Mouse (Mus musculus) kidney, postnatal 14 days (tissue): Measurements from ENCODE around the gene Galnt6.

Experiments
- DNase-seq: peaks from one replicate; pipeline ENCODE4 v3.0.0; 2022; ENCODE audit warnings: mixed read lengths

Gene Galnt6

DNA sequence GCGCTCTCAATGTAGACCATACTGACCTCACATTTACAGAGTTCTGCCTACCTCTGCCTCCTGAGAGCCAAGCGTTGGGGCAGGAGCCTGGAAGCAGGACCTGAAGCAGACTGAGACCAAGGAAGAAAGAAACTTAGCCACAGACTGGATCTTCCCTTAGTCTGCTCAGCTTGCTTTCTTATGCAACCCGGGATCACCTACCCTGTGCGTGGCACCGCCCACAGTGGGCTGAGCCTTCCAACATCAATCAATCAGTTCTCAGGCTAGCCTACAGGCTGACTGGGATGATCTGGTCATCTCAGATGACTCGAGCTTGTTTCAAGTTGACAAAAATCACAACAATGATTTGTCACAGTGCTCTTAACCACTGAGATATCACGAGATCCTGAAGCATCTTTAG is 24.9 kb upstream of the Galnt6 start:
- no peak for DNase-seq

DNA sequence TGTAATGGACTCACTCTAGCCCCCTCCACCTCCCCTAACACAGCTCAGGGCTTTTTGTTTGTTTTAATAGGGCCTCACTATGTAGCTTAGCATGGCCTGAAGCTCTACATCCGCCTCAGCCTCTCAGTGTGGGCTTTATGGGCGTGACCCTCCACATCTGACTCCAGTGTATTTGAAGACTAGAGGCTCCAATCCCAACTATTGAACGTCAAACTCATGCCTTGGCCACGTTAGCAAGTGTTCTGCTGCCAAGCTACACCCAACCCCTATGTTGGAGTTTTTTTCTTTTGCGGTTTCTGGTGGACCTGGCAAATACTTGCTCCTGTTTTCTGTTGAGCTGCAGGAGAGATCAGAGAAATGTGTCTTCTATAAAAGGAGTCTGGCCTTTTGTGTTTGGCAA is 23.9 kb upstream of the Galnt6 start:
- no peak for DNase-seq

DNA sequence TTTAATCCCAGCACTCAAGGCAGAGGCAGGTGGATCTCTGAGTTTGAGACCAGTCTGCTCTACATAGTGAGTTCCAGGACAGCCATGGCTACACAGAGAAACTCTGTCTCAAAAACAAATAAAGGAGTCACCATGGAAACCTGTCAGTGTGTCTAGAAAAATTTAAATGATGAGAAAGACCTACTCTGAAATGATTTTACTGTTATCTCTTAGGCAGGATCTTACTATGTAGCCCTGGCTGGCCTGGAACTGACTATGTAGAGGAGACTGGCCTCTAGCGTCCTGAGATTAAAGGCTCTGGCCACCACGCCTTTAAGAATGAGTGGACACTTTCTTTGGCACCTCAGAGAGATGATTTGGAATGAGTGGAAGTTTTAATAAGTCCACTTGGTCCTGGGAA is 23.3 kb upstream of the Galnt6 start:
- DNase-seq = no peak

DNA sequence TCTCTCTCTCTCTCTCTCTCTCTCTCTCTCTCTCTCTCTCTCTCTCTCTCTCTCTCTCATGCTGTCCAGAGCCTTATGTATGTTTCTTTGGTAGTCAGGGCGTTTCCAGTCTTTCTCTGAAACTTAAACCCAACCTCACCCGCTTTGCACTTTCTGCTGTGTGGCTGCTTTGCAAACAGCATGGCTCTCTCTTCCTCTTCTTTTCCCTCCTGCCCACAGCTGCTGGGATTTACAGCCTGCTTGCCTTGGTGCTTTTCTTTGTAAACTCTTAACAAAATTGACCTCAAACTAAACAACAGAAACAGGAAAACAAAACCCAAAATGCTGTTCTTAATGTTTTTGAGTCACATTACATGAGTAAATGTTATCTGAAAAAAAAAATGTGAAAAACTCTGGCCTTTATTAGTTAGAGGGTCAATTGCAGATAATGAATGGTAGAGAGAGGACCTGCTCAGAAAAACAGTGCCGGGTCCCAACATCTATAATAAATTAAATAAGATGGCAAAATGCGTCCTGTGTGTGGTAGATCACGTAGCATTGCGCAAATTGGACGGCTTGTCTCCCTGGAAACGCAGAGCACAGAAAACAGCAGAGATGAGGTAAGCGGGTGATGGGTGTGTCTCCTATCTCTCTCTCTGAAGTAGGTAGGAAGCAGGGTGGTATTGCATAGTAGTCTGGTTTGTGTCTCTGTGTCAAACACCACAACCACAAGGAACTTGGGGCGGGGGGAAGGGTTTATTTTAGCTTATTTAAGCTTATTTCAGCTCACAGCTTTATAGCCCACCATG is 20.8 kb upstream of the Galnt6 start:
- no peak for DNase-seq

DNA sequence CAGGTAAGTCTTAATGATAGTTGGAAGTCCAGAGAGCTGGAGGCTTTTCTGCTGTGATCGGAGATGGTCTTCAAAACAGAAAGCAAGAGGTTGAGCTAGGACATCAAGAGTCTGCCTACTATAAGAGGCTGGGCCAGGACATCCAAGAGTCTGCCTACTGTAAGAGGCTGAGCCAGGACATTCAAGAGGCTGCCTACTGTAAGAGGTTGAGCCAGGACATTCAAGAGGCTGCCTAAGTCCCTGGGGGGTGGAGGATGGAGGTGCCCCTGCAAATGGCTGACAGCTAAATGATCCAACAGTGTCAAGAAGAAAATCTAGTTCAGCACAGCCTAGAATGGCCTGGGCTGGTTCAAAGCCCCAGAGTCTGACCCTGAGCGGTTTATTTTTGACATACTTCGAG is 19.4 kb upstream of the Galnt6 start:
- DNase-seq = no peak

DNA sequence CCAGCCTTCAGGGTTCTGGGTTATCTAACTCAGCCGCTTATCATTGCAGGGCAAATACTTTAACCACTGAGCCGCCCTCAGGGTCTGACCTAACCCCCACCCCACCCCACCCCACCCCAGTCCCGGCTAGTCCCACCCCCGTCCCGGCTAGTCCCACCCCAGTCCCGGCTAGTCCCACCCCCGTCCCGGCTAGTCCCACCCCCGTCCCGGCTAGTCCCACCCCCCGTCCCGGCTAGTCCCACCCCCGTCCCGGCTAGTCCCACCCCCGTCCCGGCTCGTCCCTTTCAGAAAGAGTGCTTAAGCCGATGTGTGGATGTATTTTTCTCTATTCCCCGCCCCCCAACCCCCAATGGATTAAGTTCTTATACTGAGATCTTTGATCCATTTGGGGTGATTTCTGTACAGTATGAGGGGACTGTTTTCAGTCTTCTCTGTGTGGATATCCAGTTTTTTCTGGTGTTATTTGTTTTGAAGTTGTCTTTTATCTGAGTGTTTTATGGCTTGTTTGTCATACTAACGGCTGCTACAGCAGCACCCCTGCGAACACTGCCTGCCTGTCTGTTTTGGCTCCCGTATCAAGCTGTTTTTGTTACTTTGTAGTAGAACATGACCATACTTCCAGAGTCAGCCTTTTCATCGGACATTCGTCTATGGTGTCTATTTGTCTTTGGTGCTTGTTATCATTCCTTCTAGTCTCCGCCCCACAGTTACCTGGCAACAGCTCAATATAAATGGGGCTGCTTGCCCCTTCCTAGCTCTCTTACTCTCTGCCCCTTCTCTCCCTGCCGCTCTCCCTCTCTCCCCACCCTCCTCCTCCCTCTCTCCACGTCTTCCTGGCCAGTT is 18.2 kb upstream of the Galnt6 start:
- peak; percentile 55 for DNase-seq

DNA sequence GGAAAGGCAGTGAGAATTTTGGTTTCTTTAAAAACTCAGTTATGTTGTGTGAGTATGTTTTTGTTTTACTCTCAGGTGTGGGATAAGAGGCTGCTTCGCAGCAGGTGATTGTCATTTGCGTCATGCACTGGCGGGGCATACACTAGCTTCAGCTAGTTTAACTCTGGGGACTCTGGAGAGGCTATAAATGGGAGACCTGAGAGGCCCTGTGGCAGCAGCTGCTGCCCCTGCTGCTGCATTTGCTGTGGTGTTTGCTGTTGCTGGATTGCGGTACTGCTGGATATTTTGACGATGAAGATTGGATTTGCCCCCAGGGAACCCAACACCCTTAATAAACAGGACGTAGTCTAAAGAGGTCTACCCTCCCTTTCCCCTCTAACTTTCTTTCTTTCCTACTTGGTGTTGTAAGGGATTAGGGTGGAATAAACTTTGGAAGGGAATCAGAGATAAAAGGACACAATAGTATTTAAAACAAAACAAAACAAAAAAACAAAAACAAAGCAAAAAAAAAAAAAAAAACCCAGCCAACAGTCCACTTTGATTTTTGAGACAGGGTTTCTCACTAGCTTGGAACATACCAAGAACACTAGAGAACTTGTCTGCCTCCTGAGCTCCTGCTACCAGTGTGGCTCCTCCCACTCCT is 17.4 kb upstream of the Galnt6 start:
- DNase-seq = no peak

DNA sequence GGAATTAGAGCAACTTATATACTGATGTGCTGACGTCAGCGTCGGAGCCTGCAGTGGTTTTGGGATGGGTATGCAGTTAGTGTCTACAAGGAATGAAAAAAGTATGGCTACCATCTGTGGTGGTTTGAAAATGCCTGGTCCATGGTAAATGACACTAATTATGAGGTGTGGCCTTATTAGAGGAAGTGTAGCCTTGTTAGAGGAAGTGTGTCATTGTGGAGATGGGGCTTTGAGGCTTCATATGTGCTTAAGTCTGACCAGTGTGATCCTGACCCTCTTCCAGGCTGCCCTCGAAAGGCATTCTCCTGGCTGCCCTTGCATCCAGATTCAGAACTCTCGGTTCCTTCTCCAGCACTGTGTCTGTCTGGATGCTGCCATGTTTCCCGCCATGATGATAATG is 14.1 kb upstream of the Galnt6 start:
- DNase-seq = no peak

DNA sequence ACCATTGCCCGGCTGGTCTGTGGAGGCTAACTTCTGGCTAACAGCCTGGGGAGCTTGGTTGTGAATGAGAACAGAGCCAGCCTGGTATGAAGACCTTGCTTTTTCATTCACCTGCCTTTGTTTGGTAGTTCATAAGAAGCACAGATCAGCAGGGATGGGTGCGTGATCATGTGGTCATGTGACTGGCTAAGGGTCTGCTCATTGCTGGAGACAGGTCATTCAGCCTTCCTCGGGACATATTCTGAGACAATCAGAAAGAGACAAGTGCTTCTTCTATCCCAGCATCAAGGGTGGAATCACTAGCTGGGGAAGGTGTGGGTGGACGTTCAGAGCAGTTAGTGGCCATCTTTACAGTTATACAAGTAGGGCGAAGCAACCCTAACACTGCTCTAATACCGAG is 10.3 kb upstream of the Galnt6 start:
- no peak for DNase-seq

DNA sequence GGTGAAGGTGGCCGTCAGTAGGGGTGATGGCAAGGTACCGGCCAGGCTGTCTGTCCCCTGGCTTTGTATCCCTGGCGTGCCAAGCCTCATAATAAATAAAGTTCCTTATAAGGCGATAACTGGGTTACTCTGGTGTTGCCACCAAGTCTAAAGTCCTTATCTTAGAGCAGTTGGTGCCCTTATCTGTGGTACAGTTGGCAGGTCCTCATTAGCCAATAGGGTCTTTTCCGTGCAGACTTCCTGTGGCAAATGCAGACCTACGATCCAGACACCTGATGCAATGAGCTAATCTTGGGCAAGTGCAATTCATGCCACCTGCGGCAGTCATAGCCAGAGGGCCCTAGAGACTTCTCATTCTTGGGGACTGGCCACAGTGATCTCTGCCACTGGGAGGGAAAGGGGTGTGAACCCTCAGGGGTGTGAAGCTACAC is 9.2 kb upstream of the Galnt6 start:
- DNase-seq = no peak

DNA sequence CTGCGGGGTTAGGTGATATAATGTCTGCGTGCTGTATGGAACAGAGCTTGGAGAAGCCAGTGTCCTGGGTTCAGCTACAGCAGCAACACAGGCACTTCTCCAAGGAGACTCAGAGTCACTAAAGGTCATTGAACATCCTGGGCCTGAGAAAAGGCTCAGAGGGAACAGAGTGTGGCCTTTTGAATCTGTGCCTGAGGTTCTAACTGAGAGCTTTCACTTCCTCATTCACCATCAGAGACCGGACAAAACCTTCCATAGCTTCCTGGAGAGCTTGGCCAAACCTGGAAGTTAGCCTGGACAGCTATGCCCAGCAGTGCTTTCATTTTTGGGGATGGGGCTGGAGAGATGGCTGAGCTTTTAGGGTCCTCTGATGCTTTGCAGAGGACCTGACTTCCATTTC is 8.5 kb upstream of the Galnt6 start:
- no peak for DNase-seq

DNA sequence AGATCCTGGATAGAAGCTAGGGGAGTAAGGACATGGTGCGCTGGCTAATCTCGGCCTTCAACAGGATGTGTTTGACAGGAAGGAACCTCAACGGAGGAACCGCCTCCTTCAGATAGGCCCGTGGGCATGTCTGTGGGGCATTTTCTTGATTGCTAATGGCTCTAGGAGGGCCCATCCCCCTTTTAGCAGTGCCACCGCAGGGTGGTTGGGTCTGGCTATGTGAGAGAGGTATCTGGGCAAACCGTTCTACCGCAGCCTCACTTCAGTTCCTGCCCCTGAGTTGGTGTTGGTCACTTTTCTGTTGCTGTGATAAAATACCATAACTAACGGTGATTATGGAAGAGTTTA is 6.8 kb upstream of the Galnt6 start:
- DNase-seq = no peak

DNA sequence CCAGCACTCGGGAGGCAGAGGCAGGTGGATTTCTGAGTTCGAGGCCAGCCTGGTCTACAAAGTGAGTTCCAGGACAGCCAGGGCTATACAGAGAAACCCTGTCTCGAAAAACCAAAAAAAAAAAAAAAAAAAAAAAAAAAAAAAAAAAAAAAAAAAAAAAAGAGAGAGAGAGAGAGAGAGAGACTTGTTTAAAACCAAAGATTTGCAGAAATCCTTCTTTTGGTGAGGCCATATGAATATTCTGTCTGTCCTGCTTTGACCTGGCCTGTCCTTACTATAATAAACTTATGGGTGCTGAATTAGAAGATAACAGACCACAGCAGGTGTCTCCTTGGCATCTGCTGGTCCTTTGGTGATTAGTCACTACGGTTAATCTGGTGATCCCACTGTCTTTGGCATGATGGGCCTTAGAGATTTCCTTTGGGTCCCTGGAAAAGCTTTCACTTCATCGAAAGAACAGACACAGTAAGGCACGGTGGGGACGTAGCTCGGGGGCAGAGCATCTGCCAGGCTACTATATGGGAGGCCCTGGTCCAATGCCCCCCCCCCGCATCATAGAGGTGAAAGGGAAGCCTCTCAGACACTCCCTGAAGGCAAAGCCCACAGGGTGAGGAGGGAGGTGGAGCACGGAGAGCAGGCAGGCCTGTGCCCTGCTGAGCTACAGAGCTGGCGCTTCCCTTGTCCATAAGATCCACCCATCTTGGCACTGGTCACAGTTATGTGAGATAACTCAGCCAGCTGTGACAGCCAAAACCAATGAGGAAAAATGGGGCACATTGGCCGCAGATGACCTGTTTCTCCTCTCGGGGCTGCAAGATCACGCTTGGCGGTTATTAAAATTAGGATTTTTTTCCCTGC is 6.1 kb upstream of the Galnt6 start:
- DNase-seq = no peak

DNA sequence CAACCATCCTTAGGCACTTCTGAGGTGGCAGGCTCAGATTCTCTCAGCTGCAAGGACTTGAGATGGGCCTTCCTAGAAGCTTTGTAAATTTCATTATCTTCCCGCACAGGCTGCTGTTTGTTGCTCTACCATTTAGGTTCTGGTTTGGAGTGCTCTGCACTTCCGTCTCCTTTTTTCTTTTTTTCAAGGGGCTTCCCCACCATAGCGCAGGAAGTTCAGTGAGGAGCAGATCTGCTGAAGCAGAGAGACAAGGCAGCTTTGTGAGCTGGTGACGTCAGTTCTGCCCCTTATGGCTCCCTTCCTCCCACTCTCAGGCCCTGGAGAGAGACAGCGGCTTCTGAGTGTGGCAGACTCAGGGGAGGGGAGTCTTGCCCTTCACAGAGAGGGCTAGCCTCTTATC is 3.4 kb upstream of the Galnt6 start:
- no peak for DNase-seq

DNA sequence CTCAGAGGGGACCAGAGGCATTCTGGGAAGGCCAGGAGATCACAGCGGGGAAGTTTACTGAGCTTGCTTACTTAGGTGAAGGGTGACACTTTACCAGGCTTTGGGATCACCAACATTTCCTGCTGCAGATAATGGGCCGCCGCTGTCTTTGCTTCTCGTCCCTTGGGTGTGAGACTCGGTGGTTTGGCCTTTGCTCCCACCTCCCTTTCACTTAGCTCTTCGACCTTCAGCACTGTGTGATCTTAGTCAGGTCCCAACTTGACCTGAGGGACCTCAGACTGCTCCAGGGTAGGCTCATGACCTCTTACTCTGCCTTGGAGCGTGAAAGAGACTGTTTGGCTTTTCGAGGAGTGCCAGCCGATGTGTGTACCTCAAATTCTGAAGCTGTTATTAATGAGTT is 1.9 kb upstream of the Galnt6 start:
- DNase-seq = no peak

DNA sequence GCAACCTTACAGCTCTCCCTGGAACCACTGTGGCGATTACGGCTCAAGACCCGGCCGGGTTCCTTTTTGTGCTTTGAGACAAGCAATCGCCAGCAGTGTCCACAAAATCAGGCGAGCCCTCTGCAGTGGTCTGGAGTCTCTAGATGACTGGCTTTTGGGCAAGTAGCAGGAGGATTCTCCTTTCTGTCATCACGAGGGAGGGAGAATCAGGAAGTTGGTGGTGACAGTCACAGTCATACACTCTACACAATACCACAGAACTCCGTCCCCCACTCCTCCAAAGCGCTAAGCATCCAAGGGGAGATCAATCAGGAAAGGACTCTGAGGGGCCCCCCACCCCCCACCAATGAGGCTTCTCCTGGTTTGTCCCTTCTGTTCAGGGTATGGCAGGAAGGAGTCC is 590 bp downstream of the Galnt6 start:
- DNase-seq = no peak

DNA sequence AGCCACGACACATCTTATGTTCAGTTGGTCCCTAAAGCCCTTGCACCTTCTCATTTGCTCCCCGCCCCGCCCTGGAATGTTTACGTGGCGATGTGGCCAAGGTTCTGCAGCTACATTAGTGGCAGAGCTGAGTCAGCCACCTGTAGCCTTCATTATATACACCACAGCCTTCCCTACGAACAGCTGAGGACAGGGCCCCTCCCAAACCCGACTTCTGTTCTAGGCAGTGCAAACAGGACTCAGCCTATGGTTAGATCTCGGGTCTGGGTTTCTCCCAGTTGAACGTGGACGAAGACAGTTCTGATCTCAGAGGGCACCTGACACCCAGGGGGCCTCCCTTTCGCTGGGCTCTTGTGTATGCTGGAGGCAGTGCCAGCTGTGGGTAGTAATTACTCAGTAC is 1.3 kb downstream of the Galnt6 start:
- no peak for DNase-seq

DNA sequence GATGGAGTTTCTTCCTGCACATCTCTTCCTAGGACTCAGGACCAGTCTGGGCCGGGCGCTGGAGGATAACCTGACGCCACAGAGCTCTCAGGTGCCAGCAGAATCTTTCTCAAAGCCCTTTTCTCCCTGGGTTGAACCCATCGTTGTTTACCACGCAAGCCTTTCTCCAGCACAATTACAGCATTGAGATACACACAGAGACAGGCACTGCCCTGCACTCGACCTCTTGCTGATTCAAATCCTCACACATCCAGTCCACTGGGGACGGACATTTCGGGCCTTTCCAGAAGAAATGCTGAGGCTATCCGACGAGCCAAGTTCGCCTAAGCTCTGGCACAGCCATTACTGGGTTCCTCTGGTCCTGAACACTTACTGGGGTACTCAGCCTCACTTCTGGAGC is 2.5 kb downstream of the Galnt6 start:
- no peak for DNase-seq

DNA sequence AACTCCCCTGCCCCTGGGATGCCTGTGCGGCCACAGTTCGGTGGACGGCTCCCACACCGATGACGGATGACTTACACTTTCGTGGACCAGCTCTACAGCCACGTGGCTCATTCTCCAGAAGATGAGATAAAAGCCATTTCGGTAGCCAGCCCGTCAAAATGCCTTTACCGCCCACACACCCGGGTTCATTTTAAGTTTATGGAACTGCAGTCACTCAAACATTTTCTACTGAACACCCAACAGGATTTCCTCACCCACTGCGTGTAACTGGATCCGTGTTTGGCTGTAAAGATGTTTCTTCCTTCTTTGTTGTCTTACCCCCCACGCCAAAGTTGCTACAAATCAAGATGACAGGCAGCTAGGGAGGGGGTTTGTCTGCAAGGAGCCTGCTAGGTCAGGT is 5.7 kb downstream of the Galnt6 start:
- DNase-seq = no peak

DNA sequence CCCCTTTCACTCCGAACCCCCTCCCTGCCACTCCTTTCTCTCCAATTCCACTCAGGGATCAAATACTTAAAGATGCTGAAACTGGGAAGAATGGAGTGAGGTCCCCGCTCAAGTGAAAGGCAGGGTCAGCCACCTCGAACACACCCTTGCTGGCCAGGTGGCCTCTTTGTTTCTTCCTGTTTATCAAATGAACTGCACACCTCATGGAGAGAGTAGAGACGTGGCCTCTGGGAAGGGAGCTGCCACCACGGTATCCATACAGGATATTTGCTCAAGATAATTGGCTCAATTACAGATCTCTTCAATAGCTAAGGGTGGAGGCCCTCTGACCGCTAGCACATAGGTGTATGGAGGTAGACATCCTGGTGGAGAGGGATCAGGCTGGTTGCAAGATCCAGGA is 6.6 kb downstream of the Galnt6 start:
- no peak for DNase-seq

DNA sequence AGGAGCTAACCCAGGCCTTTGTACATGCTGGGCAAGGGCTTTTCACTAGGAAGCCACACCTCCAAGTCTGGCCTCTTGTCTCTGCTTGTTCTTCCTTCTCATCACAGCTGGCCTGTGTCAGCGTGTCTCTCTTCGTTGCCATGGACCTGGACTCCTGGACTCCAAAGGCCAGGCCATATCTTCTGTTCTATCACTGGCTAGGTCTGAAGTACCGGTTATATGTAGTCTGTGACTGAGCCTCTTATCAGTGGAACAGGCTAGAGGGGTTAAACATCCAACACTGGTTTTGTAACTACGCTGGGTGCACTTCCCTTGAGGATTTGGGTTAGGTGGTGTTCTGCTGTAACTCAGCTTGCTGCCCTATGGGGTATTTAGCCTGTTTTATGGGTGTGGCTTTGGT is 7.2 kb downstream of the Galnt6 start:
- no peak for DNase-seq

DNA sequence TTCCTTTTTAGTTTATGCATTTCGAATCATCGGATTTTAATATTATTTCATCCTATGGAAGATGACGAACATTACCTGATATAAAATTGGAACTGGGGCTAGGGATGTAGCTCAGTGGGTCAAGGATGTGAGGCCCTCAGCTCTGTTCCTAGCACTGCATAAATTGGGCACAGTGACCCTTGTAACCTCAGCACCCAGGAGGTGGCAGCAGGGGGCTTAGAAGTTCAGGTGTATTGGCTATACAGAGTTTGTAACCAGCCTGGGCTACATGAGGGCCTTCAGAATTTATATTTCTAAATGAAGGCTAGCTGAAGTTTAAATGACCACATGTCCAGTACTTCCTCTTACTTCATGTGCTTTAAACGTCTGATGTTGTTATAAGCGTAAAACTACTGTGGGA is 7.7 kb downstream of the Galnt6 start:
- DNase-seq = no peak

DNA sequence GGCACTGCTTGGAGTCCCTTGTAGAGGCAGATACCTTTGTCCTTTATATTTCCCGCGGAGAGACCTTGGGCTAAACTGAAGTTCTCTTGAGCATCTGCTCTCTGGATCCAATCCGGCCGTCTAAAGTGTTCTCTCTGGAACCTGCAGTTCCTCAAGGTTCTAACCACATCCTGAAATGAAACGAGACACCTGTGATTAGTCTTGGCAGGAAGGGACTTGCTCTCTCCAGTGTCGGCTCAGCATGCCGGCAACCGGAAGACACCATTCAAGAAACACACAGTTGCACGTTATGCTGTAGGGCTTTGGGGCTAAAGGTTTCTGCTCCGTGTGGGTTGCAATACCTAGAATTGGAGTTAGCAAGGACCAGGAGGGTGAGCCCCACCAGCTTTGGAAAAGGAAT is 9.1 kb downstream of the Galnt6 start:
- DNase-seq = no peak
